Mouse (Mus musculus): ENCODE data around the gene Auts2. TPM values are rescaled to one million over a fixed set of nuclear protein-coding genes. Genes with fewer than 3 reads are reported as not detected.

Gene Auts2
- total RNA-seq, 4 experiments from 2014 or later, result 23.5 to 31.8 (median 27.0) TPM

DNA sequence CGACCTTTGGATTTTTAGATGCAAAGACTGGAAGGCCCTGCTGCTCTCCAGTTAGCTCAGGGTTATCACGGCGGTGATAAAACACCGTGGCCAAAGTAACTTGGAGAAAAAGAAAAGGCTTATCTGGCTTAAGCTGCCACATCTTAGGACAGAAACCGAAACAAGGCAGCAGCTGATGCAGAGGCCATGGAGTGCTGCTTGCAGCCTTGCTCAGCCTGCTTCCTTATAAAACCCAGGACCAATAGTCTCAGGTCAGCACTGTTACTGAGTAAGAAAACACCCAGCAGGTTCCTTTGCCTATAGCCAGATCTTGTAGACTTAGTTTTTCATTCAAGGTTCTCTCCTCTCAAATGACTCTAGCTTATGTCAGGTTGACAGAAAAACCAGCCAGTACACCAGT lies 621.0 kb downstream of the Auts2 start:
- DNase-seq (ENCODE audit: low spot score), result no peak

DNA sequence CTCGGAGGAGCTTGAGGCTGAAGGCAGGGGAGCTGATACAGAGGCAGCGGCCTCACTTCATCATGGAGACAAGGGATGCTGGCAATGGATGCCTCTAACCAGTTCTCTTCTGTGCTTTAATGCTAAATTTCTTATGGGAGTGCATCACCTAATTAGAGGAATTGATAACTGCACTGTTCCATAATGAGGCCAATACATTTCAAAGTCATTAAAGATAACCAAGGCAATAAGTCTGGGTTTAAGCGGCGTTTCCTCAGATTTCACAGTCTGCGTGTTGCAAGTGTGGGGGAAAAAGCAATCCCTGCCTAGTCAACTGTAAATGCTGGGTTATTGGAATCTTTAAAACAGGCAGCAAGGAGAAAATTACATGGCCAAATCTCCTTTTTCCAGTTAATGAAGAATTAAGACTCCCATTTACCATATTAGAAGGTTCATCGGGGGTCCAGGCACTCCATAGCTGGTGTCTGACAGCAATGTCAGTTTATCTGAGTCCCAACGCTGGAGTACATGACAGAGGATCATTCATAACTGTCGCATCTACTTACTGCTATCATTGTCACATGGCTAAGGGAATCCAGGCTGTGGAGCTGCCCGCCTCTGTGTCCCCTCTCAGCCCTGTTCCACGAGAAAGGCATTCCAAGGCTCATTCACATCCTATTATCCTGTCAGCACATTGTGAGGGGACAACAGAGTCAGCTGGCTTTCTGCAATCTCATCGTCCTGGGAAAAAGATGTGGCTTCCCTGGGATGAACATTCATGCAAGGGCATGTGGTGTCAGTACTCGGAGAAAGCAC lies 623.0 kb downstream of the Auts2 start:
- no peak for DNase-seq (ENCODE audit: low spot score)

- DNase-seq (ENCODE audit: low spot score), result no peak
Measured at GRCm38 (mm10) chr5:131916791-131917403, 626.2 kb downstream of the Auts2 start.

DNA sequence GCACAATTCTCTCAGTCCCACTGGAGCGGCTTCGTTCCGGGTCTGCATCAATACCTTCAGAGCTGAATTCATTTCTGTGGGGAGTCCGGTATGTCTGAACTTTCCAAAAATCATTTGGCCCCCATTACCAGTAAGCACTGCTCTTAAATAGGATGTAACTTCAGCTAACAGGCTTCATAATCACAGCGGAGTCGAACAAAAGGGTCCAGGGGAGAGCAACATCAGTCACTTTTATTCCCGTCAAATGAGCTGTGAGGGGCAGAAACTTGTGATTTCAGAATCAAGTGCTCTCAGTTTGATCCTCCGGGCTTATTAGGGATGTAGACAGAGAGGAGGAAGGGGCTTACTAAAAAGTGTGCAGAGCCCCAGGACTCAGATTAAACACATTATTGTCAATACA lies 629.6 kb downstream of the Auts2 start:
- DNase-seq (ENCODE audit: low spot score), result no peak

- DNase-seq (ENCODE audit: low spot score), result no peak
Measured at GRCm38 (mm10) chr5:131912983-131913382, 630.2 kb downstream of the Auts2 start.

- DNase-seq (ENCODE audit: low spot score), result no peak
Measured at GRCm38 (mm10) chr5:131906313-131906712, 636.8 kb downstream of the Auts2 start.

DNA sequence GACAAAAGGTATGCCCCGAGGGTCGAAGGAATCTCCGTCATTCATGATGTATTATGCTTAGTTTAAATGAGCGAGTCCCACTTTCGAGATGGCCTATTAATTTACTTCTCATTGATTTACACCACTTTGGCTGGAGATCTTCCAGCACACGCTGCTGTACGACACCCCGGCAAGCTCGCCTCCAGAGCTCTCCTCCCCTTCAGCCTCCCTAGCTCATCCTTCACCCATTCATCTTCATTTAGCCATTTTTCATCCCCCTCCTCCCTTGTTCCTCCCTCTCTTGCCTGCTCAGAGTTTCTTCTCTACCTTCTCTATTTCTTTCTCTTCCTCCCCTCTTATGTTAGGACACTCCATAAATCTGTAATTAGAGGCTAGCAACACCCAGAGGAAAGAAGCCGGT lies 638.7 kb downstream of the Auts2 start:
- DNase-seq (ENCODE audit: low spot score), result no peak

DNA sequence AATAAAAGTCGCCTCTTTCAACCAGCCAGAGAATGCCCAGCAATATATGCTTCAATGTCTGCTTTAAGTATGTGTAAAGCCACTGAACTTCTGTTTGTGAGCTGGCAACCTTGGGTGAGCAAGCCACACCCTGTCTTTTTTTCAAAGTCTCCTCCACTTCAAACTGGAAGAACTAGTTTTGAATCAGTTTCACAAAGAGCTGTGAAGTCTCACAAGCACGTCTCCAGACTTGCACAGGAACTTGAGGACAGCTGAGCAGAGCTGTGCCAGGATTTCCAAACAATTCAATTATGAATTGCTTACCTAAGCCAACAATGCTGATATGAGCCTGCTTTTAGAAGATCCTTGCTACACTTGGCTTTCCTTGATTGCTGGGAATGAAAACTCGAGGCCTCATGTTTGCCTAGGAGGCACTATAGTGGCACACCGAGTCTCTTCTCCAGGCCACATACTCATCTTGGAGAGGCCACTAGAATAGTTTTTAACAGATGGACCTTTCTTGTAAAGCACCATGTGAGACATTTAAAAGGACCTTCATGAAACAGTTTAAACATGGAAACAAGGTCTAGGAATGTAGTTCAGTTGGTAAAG lies 645.0 kb downstream of the Auts2 start:
- no peak for DNase-seq (ENCODE audit: low spot score)

GRCm38 (mm10) chr5:131886636-131887035 lies 656.5 kb downstream of the Auts2 start:
- no peak for DNase-seq (ENCODE audit: low spot score)

DNA sequence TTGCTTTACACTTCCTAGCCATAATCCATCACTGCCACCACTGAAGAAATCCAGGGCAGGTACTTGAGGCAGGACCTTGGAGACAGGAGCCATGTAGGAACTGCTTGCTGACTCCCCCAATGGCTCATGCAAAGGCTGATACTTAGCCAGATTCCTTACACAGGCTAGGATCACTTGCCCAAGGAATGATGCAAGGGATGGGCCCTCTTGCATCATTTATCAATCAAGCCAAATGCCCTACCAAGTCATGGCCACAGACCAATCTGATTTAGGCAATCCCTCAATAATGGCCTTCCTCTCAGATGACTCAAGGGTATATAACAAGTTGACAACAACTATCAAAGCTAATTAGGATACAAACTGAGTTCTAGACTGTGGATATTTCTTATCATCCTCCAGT lies 666.6 kb downstream of the Auts2 start:
- no peak for DNase-seq (ENCODE audit: low spot score)

GRCm38 (mm10) chr5:131875976-131876375 lies 667.2 kb downstream of the Auts2 start:
- DNase-seq (ENCODE audit: low spot score), result no peak

DNA sequence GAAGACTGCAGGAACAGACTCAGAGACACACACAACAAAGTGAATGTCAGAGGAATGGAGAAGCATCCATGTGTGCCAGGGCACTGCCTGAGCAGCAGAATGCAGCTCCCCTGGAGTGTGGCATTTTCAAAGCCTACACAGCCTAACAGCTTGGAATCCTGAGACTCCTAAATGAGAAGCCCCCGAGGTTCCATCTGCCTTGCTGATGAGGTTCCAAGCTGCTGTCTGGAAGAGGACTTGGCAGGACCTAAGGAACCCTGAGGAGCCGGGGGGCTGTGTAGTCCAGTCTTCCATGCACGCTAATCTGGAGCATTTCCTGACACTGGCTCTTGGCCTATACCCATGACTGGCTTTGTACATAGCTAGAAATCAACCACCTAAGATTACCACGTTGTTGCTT lies 670.0 kb downstream of the Auts2 start:
- no peak for DNase-seq (ENCODE audit: low spot score)

GRCm38 (mm10) chr5:131869711-131870499 lies 673.2 kb downstream of the Auts2 start:
- DNase-seq (ENCODE audit: low spot score), result no peak

GRCm38 (mm10) chr5:131865200-131865599 lies 677.9 kb downstream of the Auts2 start:
- DNase-seq (ENCODE audit: low spot score), result no peak

GRCm38 (mm10) chr5:131857976-131858375 lies 685.2 kb downstream of the Auts2 start:
- DNase-seq (ENCODE audit: low spot score), result no peak

DNA sequence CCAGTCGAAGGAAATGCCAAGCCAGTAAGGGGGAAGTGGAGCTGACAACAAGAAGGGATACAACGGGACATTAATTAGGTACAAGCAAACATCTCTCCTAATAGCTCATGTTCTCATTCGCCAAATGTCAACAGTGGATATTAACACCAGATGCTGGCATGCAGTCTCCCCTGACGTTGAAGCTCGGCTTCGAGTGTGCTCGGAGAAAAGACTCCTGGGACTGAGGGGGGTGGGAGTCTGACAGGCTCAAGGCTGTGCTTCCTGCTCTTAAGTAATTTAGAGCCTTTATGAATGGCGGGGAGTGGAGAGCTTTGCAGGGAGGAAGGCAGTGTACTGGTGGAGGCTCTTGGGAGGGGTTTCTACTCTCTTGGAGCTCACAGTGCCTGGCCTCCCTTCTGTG lies 687.8 kb downstream of the Auts2 start:
- DNase-seq (ENCODE audit: low spot score), result peak; percentile 27

GRCm38 (mm10) chr5:131851597-131852453 lies 691.3 kb downstream of the Auts2 start:
- DNase-seq (ENCODE audit: low spot score), result no peak

GRCm38 (mm10) chr5:131850632-131851335 lies 692.4 kb downstream of the Auts2 start:
- DNase-seq (ENCODE audit: low spot score), result no peak

GRCm38 (mm10) chr5:131849644-131850043 lies 693.5 kb downstream of the Auts2 start:
- DNase-seq (ENCODE audit: low spot score), result no peak

GRCm38 (mm10) chr5:131844519-131844800 lies 698.7 kb downstream of the Auts2 start:
- DNase-seq (ENCODE audit: low spot score), result no peak
